Mouse (Mus musculus): ENCODE measurements around the gene Erg. TPM values are rescaled to one million over a fixed set of nuclear protein-coding genes. Genes with fewer than 3 reads are reported as not detected.

The Erg gene
- polyA plus RNA-seq, 1 experiment from 2014 or later = 2.7 TPM

DNA sequence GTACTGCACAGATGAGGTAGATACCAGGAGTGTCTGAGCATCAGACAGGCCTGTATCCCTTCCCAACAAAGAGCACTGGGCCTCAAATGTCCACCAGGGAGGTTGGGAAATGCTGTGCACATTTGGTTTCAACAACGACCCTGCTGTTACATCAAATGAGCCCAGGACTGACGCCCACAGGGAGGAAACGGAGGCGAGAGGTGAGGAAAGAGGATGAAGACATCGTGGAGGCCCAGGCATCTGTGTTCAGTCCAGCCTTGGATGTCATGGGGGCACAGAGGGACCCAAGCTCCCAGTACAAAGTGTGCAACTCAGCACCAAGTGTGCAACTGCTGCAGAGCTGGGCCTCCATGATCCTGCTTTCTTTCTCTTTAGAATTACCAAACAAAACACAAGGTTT, 236.6 kb downstream of the Erg start:
- 81% methylated on average over 5 of the region's 5 CpGs for WGBS
- no peak for ATAC-seq (ENCODE audit: insufficient number of reproducible peaks, insufficient read depth, low FRiP score, low read depth)

DNA sequence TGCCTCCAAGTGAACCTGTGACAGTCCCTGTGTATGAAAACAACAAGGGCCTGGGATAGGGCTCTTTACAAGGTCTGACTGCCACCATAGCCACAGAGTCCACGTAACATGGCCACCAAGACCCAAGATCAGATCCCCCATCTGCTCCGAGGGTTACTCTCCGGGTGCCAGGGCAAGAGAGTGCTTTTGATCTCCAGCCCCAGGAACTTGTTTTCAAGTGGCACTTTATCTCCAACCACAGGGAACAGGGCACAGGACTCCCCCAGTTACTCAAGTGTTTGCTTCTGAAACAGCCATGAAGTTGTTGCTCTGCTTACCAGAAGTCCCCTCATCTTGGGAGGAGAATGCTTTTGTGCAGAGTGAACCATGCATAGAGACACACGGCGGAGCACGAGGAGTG, 237.0 kb downstream of the Erg start:
- no peak overlapping the region for H3K4me3 ChIP-seq (ENCODE audit: low read depth, low read length)
- no peaks in the 10 kb centered on the region for H3K9me3 ChIP-seq (ENCODE audit: control insufficient read depth, low read depth, low read length)
- H3K27ac ChIP-seq (ENCODE audit: low read length) = no peak overlapping the region
- no peaks in the 10 kb centered on the region for H3K36me3 ChIP-seq (ENCODE audit: control insufficient read depth, insufficient read depth, low read length)
- no peaks in the 10 kb centered on the region for H3K4me1 ChIP-seq (ENCODE audit: control insufficient read depth, insufficient read depth, low read length)
- no peak overlapping the region for H3K4me2 ChIP-seq (replicated peaks; ENCODE audit: low read depth, low read length)
- WGBS = 88% methylated on average over 6 of the region's 6 CpGs
- H3K27me3 ChIP-seq (ENCODE audit: control insufficient read depth, insufficient read depth, low read length) = no peaks in the 10 kb centered on the region
- H3K9ac ChIP-seq (replicated peaks; ENCODE audit: low read depth, low read length) = no peak overlapping the region
- ATAC-seq (ENCODE audit: insufficient number of reproducible peaks, insufficient read depth, low FRiP score, low read depth) = no peak

More for the DNA sequence above, 236.6 kb downstream of the Erg start:
- Histone ChIP-seq H3K4me3 (ENCODE audit: low read depth, low read length) (no peak overlapping the region), H3K9ac (replicated peaks; ENCODE audit: low read depth, low read length) (no peak overlapping the region), H3K4me1 (ENCODE audit: control insufficient read depth, insufficient read depth, low read length) (no peaks in the 10 kb centered on the region), H3K9me3 (ENCODE audit: control insufficient read depth, low read depth, low read length) (no peaks in the 10 kb centered on the region), H3K4me2 (replicated peaks; ENCODE audit: low read depth, low read length) (no peak overlapping the region), H3K36me3 (ENCODE audit: control insufficient read depth, insufficient read depth, low read length) (no peaks in the 10 kb centered on the region), H3K27me3 (ENCODE audit: control insufficient read depth, insufficient read depth, low read length) (no peaks in the 10 kb centered on the region), H3K27ac (ENCODE audit: low read length) (no peak overlapping the region)

DNA sequence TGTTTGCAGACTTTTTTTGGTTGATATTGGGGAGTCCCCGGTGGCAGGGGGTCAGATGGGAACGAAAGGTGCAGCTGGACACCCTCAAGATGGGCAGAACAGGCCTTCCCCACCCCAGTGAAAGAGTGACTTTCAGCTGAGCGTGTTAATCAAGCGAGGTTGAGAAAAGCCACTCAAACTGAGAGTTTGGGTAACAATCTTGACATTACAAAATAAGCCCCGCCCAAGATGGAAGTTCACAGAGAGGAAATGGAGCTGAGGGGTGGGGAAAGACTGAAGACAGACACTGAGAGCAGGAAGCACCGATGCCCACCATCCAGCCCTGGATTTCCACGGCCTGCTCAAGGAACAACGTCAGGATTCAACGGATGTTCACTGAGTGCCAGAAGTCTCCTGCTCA, 237.8 kb downstream of the Erg start:
- Histone ChIP-seq H3K27me3 (ENCODE audit: control insufficient read depth, insufficient read depth, low read length) (no peaks in the 10 kb centered on the region), H3K4me2 (replicated peaks; ENCODE audit: low read depth, low read length) (no peak overlapping the region), H3K4me3 (ENCODE audit: low read depth, low read length) (no peak overlapping the region), H3K27ac (ENCODE audit: low read length) (no peak overlapping the region), H3K4me1 (ENCODE audit: control insufficient read depth, insufficient read depth, low read length) (no peaks in the 10 kb centered on the region), H3K9me3 (ENCODE audit: control insufficient read depth, low read depth, low read length) (no peaks in the 10 kb centered on the region), H3K36me3 (ENCODE audit: control insufficient read depth, insufficient read depth, low read length) (no peaks in the 10 kb centered on the region), H3K9ac (replicated peaks; ENCODE audit: low read depth, low read length) (no peak overlapping the region)
- ATAC-seq (ENCODE audit: insufficient number of reproducible peaks, insufficient read depth, low FRiP score, low read depth) = no peak
- WGBS = 80% methylated on average over 9 of the region's 9 CpGs

DNA sequence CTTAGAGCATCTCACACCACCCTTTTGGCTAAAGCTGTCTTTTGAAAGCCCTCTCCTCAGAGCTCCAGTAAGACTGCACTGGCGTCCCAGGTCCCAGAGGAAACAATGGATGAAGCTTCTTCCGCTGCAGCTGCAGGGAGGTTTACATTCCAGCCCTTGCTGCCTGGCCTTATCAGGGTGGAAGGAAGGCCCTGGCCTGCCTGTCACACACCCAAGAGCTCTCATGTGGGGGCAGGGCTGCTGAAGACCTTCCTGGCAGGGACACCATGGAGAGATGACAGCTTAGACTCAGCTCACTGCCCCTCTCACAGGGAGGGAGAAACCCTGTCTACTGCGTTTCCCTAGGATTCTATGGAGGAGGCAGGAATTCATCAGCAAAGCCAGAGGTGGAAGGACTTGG, 239.2 kb downstream of the Erg start:
- H3K27ac ChIP-seq (ENCODE audit: low read length) = no peak overlapping the region
- no peaks in the 10 kb centered on the region for H3K36me3 ChIP-seq (ENCODE audit: control insufficient read depth, insufficient read depth, low read length)
- no peak overlapping the region for H3K4me3 ChIP-seq (ENCODE audit: low read depth, low read length)
- H3K4me2 ChIP-seq (replicated peaks; ENCODE audit: low read depth, low read length) = no peak overlapping the region
- no peak for ATAC-seq (ENCODE audit: insufficient number of reproducible peaks, insufficient read depth, low FRiP score, low read depth)
- no peaks in the 10 kb centered on the region for H3K4me1 ChIP-seq (ENCODE audit: control insufficient read depth, insufficient read depth, low read length)
- H3K9ac ChIP-seq (replicated peaks; ENCODE audit: low read depth, low read length) = no peak overlapping the region
- WGBS = 10% methylated on average over 3 of the region's 3 CpGs
- H3K9me3 ChIP-seq (ENCODE audit: control insufficient read depth, low read depth, low read length) = no peaks in the 10 kb centered on the region
- H3K27me3 ChIP-seq (ENCODE audit: control insufficient read depth, insufficient read depth, low read length) = no peaks in the 10 kb centered on the region

DNA sequence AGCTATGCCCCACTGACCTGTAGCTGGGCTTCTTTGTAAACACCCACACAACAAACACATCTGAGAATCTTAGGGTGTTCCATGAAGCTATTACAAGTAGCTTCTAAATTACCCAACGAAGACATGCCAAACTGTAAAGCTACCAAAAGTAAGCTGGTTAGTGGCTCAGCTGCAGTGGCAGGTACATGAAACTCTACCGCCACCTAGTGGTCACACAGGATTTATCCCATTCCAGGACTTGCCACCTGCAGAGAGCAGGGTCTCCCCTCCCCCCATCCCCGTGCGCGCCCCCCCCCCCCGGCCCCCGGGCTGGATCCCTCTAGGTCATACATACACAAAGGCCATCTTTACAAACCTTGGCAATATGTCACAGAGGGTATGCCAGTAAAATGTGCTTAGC, 240.5 kb downstream of the Erg start:
- 3% methylated on average over 7 of the region's 7 CpGs for WGBS
- no peak overlapping the region for H3K9ac ChIP-seq (replicated peaks; ENCODE audit: low read depth, low read length)
- ATAC-seq (ENCODE audit: insufficient number of reproducible peaks, insufficient read depth, low FRiP score, low read depth) = no peak
- no peaks in the 10 kb centered on the region for H3K9me3 ChIP-seq (ENCODE audit: control insufficient read depth, low read depth, low read length)
- H3K27me3 ChIP-seq (ENCODE audit: control insufficient read depth, insufficient read depth, low read length) = no peaks in the 10 kb centered on the region
- H3K4me3 ChIP-seq (ENCODE audit: low read depth, low read length) = no peak overlapping the region
- H3K27ac ChIP-seq (ENCODE audit: low read length) = no peak overlapping the region
- peaks cover 4% of the 10 kb centered on the region for H3K4me1 ChIP-seq (ENCODE audit: control insufficient read depth, insufficient read depth, low read length)
- H3K4me2 ChIP-seq (replicated peaks; ENCODE audit: low read depth, low read length) = no peak overlapping the region
- no peaks in the 10 kb centered on the region for H3K36me3 ChIP-seq (ENCODE audit: control insufficient read depth, insufficient read depth, low read length)

DNA sequence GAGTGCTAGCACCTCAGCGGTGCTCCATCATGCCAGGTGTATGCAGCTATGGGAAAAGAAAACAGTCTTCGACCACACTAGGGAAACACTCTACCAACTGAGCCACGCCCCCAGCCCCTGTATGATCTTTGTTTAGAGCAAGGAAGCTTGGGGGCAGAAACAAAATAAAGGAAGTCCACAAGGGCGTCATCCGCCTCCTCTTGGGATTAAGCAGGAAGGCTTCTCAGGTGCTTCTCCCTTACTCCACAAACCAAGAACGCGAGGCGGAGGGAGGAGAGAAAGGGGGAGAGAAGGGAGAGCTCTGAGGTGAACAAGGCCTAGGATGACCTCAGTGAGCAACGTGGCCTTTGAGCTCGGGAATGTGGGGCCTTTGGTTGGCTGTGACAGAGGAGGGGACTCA, 241.4 kb downstream of the Erg start:
- no peak overlapping the region for H3K27ac ChIP-seq (ENCODE audit: low read length)
- no peak for ATAC-seq (ENCODE audit: insufficient number of reproducible peaks, insufficient read depth, low FRiP score, low read depth)

DNA sequence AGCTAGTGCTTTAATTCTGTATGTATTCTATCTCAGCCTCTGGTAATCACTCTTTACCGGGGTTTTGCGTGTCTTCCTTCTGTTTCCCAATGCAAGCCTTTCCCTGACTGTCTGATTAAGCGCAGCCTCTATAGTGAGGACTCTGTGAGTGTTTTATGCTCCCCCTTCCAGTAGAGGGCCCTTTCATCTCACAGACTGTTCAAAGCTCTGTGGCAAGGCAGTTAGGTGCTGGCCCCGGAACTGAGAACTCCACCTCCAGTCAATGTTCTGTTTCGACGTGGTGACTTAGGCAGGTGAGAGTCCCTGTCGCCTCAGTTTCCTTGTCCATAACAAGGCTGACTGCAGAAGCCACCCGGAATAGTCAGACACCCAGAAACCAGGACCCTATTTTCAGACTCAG, 244.4 kb downstream of the Erg start:
- peaks cover 7% of the 10 kb centered on the region for H3K4me1 ChIP-seq (ENCODE audit: control insufficient read depth, insufficient read depth, low read length)
- no peak overlapping the region for H3K9ac ChIP-seq (replicated peaks; ENCODE audit: low read depth, low read length)
- 71% methylated on average over 8 of the region's 8 CpGs for WGBS
- no peak overlapping the region for H3K4me2 ChIP-seq (replicated peaks; ENCODE audit: low read depth, low read length)
- H3K9me3 ChIP-seq (ENCODE audit: control insufficient read depth, low read depth, low read length) = no peaks in the 10 kb centered on the region
- no peaks in the 10 kb centered on the region for H3K36me3 ChIP-seq (ENCODE audit: control insufficient read depth, insufficient read depth, low read length)
- no peak overlapping the region for H3K27ac ChIP-seq (ENCODE audit: low read length)
- H3K4me3 ChIP-seq (ENCODE audit: low read depth, low read length) = no peak overlapping the region
- no peak for ATAC-seq (ENCODE audit: insufficient number of reproducible peaks, insufficient read depth, low FRiP score, low read depth)
- H3K27me3 ChIP-seq (ENCODE audit: control insufficient read depth, insufficient read depth, low read length) = no peaks in the 10 kb centered on the region

More for the DNA sequence above, 241.4 kb downstream of the Erg start:
- H3K9ac ChIP-seq (replicated peaks; ENCODE audit: low read depth, low read length) = no peak overlapping the region
- H3K9me3 ChIP-seq (ENCODE audit: control insufficient read depth, low read depth, low read length) = no peaks in the 10 kb centered on the region
- H3K27me3 ChIP-seq (ENCODE audit: control insufficient read depth, insufficient read depth, low read length) = no peaks in the 10 kb centered on the region
- H3K36me3 ChIP-seq (ENCODE audit: control insufficient read depth, insufficient read depth, low read length) = no peaks in the 10 kb centered on the region
- no peak overlapping the region for H3K4me3 ChIP-seq (ENCODE audit: low read depth, low read length)
- H3K4me1 ChIP-seq (ENCODE audit: control insufficient read depth, insufficient read depth, low read length) = peaks cover 7% of the 10 kb centered on the region
- no peak overlapping the region for H3K4me2 ChIP-seq (replicated peaks; ENCODE audit: low read depth, low read length)
- WGBS = 63% methylated on average over 10 of the region's 10 CpGs

DNA sequence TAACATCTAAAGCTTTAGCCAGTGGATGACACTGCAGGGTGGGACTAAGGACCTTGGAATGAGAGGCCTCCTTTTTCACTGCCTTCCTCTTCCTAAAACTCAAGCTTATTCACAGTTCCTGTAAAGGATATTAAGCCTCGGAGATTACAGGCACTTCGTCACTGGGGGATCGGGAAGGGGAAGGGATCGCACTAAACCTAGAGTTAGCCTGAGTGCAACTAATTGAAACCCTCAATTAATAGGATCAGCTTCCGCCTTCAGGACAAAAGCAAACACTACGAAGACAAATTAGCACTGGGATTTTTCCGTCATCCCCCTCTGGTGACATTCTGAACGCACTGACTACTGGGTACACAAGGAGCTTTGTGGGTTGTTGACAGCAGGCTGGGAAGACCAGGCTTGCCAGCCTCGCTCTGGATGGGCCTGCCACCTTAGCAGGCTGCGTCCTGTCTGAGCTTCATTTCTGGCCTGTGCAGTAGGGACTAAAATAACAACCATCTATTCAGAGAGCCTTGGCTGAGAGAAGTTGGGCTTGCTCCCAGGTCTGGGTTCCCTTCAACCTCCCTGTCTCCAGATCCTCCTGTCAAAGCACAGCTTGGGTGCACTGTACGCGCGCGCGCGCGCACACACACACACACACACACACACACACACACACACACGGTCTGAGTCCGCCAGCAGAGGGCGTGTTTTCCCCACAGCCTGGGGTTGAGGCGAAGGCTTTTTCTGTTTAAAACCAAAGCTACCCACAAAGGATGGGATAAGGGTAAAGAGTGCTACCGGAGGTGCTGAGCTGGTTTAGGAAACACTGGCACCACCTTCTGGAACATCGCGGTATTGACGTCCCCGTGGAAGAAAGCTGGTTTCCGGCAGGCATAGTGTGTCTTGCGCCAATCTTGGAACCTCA, 245.3 kb downstream of the Erg start:
- H3K9ac ChIP-seq (replicated peaks; ENCODE audit: low read depth, low read length) = no peak overlapping the region
- 23% methylated on average over 28 of the region's 28 CpGs for WGBS
- no peaks in the 10 kb centered on the region for H3K9me3 ChIP-seq (ENCODE audit: control insufficient read depth, low read depth, low read length)
- H3K36me3 ChIP-seq (ENCODE audit: control insufficient read depth, insufficient read depth, low read length) = no peaks in the 10 kb centered on the region
- H3K4me1 ChIP-seq (ENCODE audit: control insufficient read depth, insufficient read depth, low read length) = peaks cover 7% of the 10 kb centered on the region
- H3K27ac ChIP-seq (ENCODE audit: low read length) = no peak overlapping the region; the same call in 1 of the 2 replicates
- no peak overlapping the region for H3K4me3 ChIP-seq (ENCODE audit: low read depth, low read length)
- H3K27me3 ChIP-seq (ENCODE audit: control insufficient read depth, insufficient read depth, low read length) = no peaks in the 10 kb centered on the region
- peak overlapping the region; percentile 18; the same call in 1 of the 2 replicates for H3K4me2 ChIP-seq (replicated peaks; ENCODE audit: low read depth, low read length)
- peak; percentile 78 for ATAC-seq (ENCODE audit: insufficient number of reproducible peaks, insufficient read depth, low FRiP score, low read depth)

DNA sequence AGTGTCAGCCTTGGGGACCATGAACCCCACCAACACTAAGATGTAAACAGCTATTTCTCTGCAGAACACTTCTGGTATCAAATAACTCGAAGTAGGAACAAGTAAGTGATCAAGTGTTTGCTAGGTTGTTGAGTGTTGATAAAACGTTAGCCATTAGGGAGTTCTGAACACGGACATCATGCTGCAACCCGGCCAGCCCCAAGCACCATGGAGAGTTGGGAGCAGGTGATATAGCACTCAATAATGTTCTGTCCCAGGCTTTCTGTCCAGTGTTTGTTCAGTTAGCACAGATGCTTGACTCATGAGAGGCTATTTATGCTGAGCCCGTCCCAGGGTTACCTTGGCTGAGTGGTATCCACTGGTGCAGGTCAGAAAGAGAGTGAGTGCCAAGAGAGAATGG, 254.2 kb downstream of the Erg start:
- H3K4me1 ChIP-seq (ENCODE audit: control insufficient read depth, insufficient read depth, low read length) = no peaks in the 10 kb centered on the region
- no peaks in the 10 kb centered on the region for H3K36me3 ChIP-seq (ENCODE audit: control insufficient read depth, insufficient read depth, low read length)
- H3K27ac ChIP-seq (ENCODE audit: low read length) = no peak overlapping the region
- H3K9ac ChIP-seq (replicated peaks; ENCODE audit: low read depth, low read length) = no peak overlapping the region
- no peak overlapping the region for H3K4me3 ChIP-seq (ENCODE audit: low read depth, low read length)
- WGBS = 81% methylated on average over 5 of the region's 5 CpGs
- no peak for ATAC-seq (ENCODE audit: insufficient number of reproducible peaks, insufficient read depth, low FRiP score, low read depth)
- H3K4me2 ChIP-seq (replicated peaks; ENCODE audit: low read depth, low read length) = no peak overlapping the region
- no peaks in the 10 kb centered on the region for H3K27me3 ChIP-seq (ENCODE audit: control insufficient read depth, insufficient read depth, low read length)
- no peaks in the 10 kb centered on the region for H3K9me3 ChIP-seq (ENCODE audit: control insufficient read depth, low read depth, low read length)
